Mouse (Mus musculus): Measurements from ENCODE around the gene Mrps30.
"Not testable (repeated sequence)": the region's sequence is repeated elsewhere in the genome, so short reads cannot be mapped to it uniquely, and the experiment has no call there.

The Mrps30 gene

DNA sequence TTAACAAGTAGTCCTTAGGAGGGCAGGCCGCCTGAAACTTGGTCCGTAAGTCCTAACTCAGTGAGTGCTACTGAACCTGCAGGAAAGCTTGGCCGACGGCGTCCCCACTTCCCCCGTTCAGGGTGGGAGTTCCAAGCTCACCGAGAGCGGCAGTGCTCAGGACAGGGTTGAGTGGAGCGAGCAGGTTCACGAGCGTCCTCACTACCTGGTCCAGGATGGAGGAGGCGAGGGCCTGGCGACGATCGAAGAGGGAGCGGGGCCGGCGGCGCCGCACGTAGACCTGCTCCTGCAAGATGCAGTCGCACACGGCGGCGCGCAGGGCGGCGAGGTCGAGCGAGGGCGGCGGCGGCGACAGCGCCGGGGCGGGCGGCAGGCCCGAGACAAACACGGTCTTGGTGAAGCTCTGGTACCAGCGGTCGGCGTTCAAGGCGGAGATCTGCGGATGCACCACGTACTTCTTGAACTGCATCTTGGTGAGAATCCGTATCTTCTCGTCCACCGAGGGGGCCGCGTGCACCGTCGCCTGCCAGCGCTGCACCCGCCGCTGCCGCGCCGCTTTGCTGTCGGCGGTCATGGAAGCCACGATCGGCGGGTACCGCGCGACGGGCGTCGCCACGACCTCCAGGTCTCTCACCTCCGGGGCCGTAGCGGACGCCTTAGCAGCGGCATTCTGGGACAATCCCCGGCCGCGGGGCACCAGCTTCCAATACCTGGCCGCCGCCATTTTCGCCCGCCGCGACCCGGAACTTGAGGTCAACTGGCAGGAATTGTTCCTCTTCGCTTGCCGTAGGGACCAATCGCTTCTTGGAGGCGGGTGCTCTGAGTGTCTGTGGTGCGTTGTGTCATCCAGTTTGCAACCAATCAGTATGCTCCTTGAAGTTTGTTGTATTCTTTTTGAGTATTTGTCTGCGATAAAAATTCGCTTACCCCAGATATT is at the start of gene Mrps30, which contains the start of gene B430218F22Rik:
Gene Mrps30 (minus strand): TSS at position 742 of the 937 bp plus-strand sequence.
Gene B430218F22Rik (plus strand): TSS at position 120 of the 937 bp plus-strand sequence.
- in situ Hi-C loops (cut with MboI), result no loop called here

DNA sequence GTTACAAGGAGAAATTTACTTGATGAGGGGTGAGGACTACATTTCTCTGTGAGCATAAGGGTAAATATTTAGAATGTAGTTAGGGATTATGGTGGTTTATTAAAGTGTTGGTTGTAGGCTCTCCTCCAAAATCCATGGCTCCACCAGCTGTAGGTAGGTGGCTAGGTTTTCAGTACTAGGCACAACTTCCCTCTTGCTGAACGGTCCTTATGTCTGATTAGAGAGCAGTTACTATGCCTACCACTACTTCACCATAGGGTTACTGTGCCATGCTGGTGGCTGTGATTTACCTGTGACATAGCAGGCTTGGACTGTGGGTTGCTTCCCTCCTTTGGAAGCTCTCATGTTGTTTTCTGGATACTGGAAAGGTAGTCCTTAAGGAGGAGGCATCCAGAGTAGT is 33.8 kb upstream of the Mrps30 start:
- in situ Hi-C loops (cut with MboI), result no loop called here

GRCm38 (mm10) chr13:118420408-118420807 is 33.4 kb upstream of the Mrps30 start:
- in situ Hi-C loops (cut with MboI), result no loop called here

DNA sequence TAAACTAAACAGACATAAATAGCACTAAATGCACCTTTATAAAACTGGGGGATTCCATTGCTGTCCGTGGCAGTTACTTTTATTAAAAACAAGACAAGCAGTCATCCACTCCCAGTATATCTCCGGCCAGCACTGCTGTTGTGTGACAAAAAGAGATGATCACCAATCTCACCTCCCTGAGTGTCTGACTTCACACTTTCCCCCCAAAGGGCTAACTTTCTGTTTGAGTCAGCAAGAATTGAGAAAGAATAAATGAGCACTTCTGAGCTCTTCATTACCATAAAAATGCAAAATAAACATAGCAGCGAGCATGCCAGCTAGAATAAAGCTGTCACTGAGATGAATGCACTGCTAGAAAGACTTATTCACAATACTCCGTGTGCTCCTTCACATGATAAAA is 31.1 kb upstream of the Mrps30 start:
- in situ Hi-C loops (cut with MboI), result no loop called here

GRCm38 (mm10) chr13:118411297-118411992 is 24.4 kb upstream of the Mrps30 start:
- in situ Hi-C loops (cut with MboI), result no loop called here

- in situ Hi-C loops (cut with MboI), result no loop called here
Measured at GRCm38 (mm10) chr13:118403544-118403943, 16.5 kb upstream of the Mrps30 start.

DNA sequence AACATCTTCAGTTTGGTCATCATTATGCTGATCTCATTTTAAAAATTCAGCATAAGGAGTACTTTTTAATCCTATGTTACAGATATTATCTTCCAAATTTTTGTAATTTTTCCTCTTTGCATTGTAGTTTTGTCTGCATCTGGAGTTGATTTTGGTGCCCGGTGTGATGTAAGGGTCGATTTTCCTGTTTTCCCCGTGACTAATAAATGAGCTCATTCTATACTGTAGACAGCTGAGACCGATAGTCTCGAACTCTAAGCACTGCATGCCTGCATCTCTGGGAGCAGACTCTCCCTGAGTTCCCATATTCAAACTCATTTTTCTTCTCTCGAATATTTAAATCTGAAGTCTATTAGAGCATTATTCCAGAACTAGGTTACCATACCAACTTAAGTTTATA is 13.3 kb upstream of the Mrps30 start:
- in situ Hi-C loops (cut with MboI), result no loop called here

DNA sequence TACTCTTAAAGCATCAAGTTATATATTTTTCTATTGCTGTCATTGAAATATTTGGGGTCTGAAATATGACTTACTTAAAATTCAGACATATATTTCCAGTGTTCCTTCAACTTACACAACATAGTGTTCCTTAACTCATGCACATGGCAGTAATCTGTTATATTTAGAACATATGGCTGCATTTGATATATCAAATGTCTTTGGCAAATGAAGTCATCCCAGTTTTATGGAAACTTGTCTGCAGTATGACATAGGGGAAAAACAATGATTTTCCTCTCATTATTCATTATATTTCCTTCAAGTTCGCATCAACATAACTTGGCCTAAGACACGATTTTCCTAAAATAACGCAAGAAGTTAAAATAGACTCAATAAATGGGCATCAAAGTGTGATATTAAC is 8.8 kb upstream of the Mrps30 start:
- in situ Hi-C loops (cut with MboI), result no loop called here

- in situ Hi-C loops (cut with MboI), result not testable (repeated sequence)
Measured at GRCm38 (mm10) chr13:118387448-118387801, 373 bp upstream of the Mrps30 start.

- in situ Hi-C loops (cut with MboI), result no loop called here
Measured at GRCm38 (mm10) chr13:118380381-118380780, 6.7 kb downstream of the Mrps30 start.

DNA sequence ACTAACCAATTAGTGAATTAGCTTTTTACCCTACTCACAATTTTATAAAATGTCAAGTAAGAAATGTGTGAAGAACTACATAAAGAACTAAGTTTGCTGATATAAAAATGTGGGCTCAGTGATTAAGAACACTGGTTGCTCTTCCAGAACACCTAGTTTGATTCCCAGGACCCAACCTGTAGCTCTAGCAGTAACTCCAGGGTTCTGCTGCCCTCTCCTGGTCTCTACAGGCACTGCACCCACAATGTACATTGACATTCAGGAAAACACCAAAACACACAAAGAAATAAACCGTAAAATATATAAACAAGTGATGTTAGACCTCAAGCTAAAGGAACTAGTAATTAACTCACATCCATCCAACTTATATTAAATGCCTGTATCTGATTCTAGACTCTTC is 7.9 kb downstream of the Mrps30 start:
- in situ Hi-C loops (cut with MboI), result no loop called here

- in situ Hi-C loops (cut with MboI), result no loop called here
Measured at GRCm38 (mm10) chr13:118372871-118373270, 14.2 kb downstream of the Mrps30 start.

- in situ Hi-C loops (cut with MboI), result no loop called here
Measured at GRCm38 (mm10) chr13:118365774-118366173, 21.3 kb downstream of the Mrps30 start.

DNA sequence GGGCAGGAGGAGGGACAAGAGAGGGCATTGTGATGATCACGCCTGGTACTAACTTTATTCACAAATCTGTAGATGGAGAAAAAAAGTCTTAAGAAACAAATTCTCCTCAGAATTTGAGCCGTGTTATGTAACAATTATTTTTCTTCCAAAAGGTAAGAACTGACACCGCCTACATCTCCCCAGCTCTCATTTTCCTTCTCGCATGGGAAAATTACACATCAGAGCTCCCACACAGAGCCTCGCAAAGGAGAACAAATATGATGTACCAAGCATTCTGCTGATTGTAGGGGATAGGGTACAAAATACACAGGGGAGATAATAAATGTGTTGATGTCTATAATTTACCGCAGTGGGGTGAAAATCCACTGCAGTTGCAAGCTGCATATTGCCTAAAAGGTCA is 23.7 kb downstream of the Mrps30 start:
- in situ Hi-C loops (cut with MboI), result no loop called here

DNA sequence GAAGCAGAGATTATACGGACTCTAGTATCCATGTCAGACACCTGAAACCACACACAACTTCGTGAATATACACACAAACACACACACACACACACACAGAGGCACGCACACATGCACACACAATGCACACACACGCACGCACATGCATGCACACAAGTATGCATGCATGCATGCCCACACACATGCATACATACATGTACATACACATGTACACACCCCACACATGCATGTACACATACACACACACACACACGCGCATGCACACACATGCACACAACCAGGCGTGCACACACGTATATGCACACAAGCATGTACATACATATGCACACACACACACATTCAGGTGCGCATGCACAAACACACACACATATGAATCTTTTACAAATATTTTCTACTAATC is 36.2 kb downstream of the Mrps30 start:
- in situ Hi-C loops (cut with MboI), result no loop called here

DNA sequence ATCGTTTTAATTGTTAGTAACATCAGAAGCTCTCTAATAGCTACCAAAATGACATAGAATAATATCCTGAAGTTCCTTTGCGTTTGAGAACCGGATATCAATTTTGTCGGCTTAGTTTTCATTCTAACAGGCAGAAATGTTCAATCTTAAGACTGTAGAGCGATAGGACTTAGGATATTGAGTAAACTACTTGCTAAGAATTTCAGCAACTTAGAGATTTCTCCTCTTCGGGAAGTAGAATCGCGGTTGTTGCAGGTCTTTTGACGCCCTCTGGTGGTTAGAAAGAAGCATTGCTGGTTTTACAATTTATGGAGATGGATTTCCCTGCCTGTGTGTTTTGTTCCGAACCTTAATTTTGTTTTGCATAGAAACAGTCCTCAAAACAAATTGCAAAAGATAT is 36.8 kb downstream of the Mrps30 start:
- in situ Hi-C loops (cut with MboI), result no loop called here

Data from mature B cell (primary cell).